Mouse (Mus musculus): ENCODE data around the gene Mlycd. TPM values are rescaled to one million over a fixed set of nuclear protein-coding genes. Genes with fewer than 3 reads are reported as not detected.

Mlycd gene
- total RNA-seq, 2 experiments from 2014 or later = 26.1 to 28.7 TPM

DNA sequence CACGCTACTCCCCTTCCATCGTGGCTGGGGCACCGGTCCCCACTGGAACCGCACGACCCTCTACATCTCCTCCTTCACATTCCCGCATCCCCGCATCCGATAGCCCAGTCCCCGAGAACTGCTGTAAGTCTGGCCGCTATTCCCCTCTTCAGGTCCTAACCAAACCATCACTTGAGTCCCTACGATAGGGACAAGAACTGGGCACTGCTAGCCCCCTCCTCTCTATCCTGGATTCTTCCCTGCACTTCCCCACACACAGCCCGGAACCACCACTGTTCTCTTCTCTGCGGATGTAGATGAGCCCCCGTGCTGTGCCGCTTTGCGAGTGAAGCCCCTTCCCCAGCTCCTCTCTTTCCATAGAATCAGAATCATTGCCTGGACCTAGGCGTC is 53.1 kb downstream of the Mlycd start:
- Histone ChIP-seq H3K27ac (no peak overlapping the region), H3K4me3 (peak overlapping the region; percentile 42)
- DNase-seq (ENCODE audit: extremely low spot score in 1 of 2, low spot score in 2 of 2) = no peak
- intact Hi-C loops (cut with DNase I) = loop anchor here (2.0 kb wide), 4 partner anchors 49 to 331 kb away; partner anchors contain the start of genes Taf1c and Tldc1
- no peak for TF ChIP-seq CTCF (IDR thresholded peaks at IDR 0.05)

DNA sequence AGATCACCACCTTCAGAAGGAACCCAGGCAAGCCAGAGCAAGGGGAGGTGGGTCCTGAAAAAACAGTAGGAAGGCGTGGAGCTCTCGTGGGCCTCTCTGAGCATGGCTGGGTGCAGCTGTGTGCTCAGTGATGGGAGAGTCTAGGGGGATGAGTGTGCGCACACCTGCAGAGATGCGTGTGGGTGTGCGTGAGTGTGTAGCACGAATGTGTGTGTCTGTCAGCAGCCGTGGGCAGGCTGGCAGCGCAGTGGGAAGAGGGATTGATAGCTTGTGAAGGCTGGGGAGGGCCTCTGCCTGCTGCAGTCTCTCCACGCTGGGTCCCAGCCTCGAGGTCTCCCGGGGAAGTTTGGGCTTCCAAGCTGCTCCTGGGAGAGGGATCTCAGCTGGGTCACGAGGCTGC is 54.9 kb downstream of the Mlycd start:
- intact Hi-C loops (cut with DNase I) = loop anchor here (2.0 kb wide), 1 partner anchor 47 kb away; no protein-coding TSS in a partner anchor
- Histone ChIP-seq H3K4me3 (no peak overlapping the region), H3K27ac (peak overlapping the region; percentile 11; the same call in 1 of the 2 replicates)
- no peak for TF ChIP-seq CTCF (IDR thresholded peaks at IDR 0.05)
- peak; percentile 58 to 73 for DNase-seq (ENCODE audit: extremely low spot score in 1 of 2, low spot score in 2 of 2)

DNA sequence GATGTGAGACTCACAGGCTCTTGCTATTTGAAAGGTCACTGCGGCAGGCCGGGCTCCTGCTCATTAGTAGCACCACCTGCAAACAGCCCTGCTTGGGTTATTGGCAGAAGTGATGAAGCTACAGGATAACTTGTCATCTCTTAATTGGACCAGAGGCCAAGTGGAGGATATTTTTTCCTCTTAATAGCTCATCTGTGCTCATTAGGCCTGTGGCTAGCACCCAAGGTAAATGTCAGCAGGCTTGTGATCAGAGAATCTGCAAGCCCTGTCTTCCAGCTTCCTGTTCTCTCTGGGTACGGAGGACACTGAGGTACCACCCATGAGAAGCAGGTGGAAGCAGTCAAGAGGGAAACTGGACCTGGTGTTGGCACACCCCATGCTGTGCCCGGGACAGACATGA is 56.5 kb downstream of the Mlycd start:
- DNase-seq (ENCODE audit: extremely low spot score in 1 of 2, low spot score in 2 of 2) = no peak
- TF ChIP-seq CTCF (IDR thresholded peaks at IDR 0.05) = no peak

DNA sequence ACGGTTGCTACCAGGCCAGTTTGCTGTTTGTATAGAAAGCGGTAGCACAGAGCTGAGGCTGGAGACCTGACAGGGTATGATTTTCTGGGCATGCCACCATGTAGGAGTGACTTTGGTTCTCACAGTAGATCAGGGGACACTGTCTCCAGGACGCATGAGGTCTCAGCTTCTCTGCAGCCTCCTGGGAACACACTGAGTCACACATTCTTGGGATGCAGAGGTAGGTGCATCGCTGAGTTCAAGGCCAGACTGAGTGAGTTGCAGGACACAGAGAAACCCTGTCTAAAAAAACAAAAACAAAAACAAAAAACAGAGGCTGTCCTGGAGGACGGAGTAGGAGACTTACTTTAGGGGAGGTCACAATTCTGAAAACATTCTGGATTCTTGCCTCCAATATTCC is 58.2 kb downstream of the Mlycd start:
- Histone ChIP-seq H3K27ac (no peak overlapping the region), H3K4me3 (no peak overlapping the region)
- no peak for DNase-seq (ENCODE audit: extremely low spot score in 1 of 2, low spot score in 2 of 2)
- no peak for TF ChIP-seq CTCF (IDR thresholded peaks at IDR 0.05)
- intact Hi-C loops (cut with DNase I) = no loop called here

More for the DNA sequence above, 56.5 kb downstream of the Mlycd start:
- Histone ChIP-seq H3K4me3 (no peak overlapping the region), H3K27ac (no peak overlapping the region)
- intact Hi-C loops (cut with DNase I) = no loop called here

GRCm38 (mm10) chr8:119456045-119456444 is 61.4 kb downstream of the Mlycd start:
- H3K27ac ChIP-seq = no peak overlapping the region
- TF ChIP-seq CTCF (IDR thresholded peaks at IDR 0.05) = no peak
- no peak overlapping the region for H3K4me3 ChIP-seq
- DNase-seq (ENCODE audit: extremely low spot score in 1 of 2, low spot score in 2 of 2) = no peak
- intact Hi-C loops (cut with DNase I) = no loop called here

GRCm38 (mm10) chr8:119459724-119460123 is 65.0 kb downstream of the Mlycd start:
- TF ChIP-seq CTCF (IDR thresholded peaks at IDR 0.05) = no peak
- H3K27ac ChIP-seq = no peak overlapping the region
- intact Hi-C loops (cut with DNase I) = no loop called here

More at GRCm38 (mm10) chr8:119459724-119460123, 65.0 kb downstream of the Mlycd start:
- H3K4me3 ChIP-seq = no peak overlapping the region
- DNase-seq (ENCODE audit: extremely low spot score in 1 of 2, low spot score in 2 of 2) = no peak

Other genes with a start within 250 kb of the Mlycd start
- 100 to 1,000 TPM; 314 to 321 TPM for gene Hsbp1, start 50.4 kb upstream of the Mlycd start, total RNA-seq (2021)
- under 1 TPM in 1 of 2 experiments, not detected in 1; 0.40 TPM for gene Osgin1, start 39.2 kb downstream of the Mlycd start, total RNA-seq (2021)
- gene Necab2, start 51.8 kb downstream of the Mlycd start, total RNA-seq (2021) = 10 to 100 TPM; 63.3 to 80.9 TPM
- under 1 TPM; 0.30 to 0.48 TPM for gene Slc38a8, start 106.8 kb downstream of the Mlycd start, total RNA-seq (2021)
- gene Mbtps1, start 163.9 kb downstream of the Mlycd start, total RNA-seq (2021) = 10 to 100 TPM; 61.0 to 64.3 TPM
- gene Hsdl1, start 180.3 kb downstream of the Mlycd start, total RNA-seq (2021) = 10 to 100 TPM; 42.3 to 43.1 TPM
- under 1 TPM; 0.27 to 0.35 TPM for gene Dnaaf1, start 180.4 kb downstream of the Mlycd start, total RNA-seq (2021)
- gene Taf1c, start 210.3 kb downstream of the Mlycd start, total RNA-seq (2021) = 10 to 100 TPM; 10.7 to 12.1 TPM
- under 1 TPM; 0.18 to 0.54 TPM for gene Adad2, start 217.9 kb downstream of the Mlycd start, total RNA-seq (2021)
- gene Kcng4, start 240.8 kb downstream of the Mlycd start, total RNA-seq (2021) = 1 to 10 TPM; 3.4 TPM

Measured in left cerebral cortex, adult 2 months (tissue).